Mouse (Mus musculus) neural tube, embryonic 15.5 days (tissue): ENCODE measurements around the gene Gzmk. TPM values are rescaled to one million over a fixed set of nuclear protein-coding genes. Genes with fewer than 3 reads are reported as not detected.

Experiments
- ATAC-seq: fragments of 200-750 bp; cut with Nextera tagmentation; 2 replicates; pipeline ENCODE4 v1.8.0; 2017; ENCODE audit warnings: mild to moderate bottlenecking, moderate TSS enrichment, moderate library complexity; ENCODE audit not compliant: low FRiP score
- H3K27ac ChIP-seq: fragments of 300-500 bp; sonication (generic); replicated peaks from 2 replicates; pipeline ENCODE4 v1.5.1; 2015; ENCODE audit warnings: mild to moderate bottlenecking, inconsistent platforms
- H3K27me3 ChIP-seq: fragments of 300-500 bp; sonication (generic); replicated peaks from 2 replicates; pipeline ENCODE4 v1.6.1; 2015; ENCODE audit warnings: inconsistent platforms
- H3K36me3 ChIP-seq: fragments of 300-500 bp; sonication (generic); 2 replicates; pipeline ENCODE4 v1.6.1; 2015; ENCODE audit warnings: inconsistent platforms
- H3K4me1 ChIP-seq: fragments of 300-500 bp; sonication (generic); 2 replicates; pipeline ENCODE4 v1.6.1; 2015; ENCODE audit warnings: inconsistent platforms
- H3K4me2 ChIP-seq: fragments of 300-500 bp; sonication (generic); 2 replicates; pipeline ENCODE4 v1.6.1; 2015; ENCODE audit warnings: inconsistent platforms, mild to moderate bottlenecking, moderate library complexity
- H3K4me3 ChIP-seq: fragments of 300-500 bp; sonication (generic); replicated peaks from 2 replicates; pipeline ENCODE4 v1.5.1; 2015; ENCODE audit warnings: mild to moderate bottlenecking, inconsistent platforms
- H3K9ac ChIP-seq: fragments of 300-500 bp; sonication (generic); replicated peaks from 2 replicates; pipeline ENCODE4 v1.6.1; 2015; ENCODE audit warnings: mild to moderate bottlenecking, inconsistent platforms
- H3K9me3 ChIP-seq: fragments of 300-500 bp; sonication (generic); replicated peaks from 2 replicates; pipeline ENCODE4 v1.6.1; 2016; ENCODE audit warnings: inconsistent platforms
- WGBS: fragments of 180-500 bp; shearing (Covaris S2); methylation state at CpG from one replicate; pipeline ENCODE4 v1.1.7; 2015; ENCODE audit warnings: mixed read lengths; 5-methylcytosine and 5-hydroxymethylcytosine counted together
- polyA plus RNA-seq: library from polyadenylated mRNA; unstranded; fragments of >200 nt; fragmentation: Nextera tagmentation; extraction: Ambion mirVana; gene quantifications from 2 replicates; pipeline ENCODE4 v1.2.1, GENCODE M21; 2015

The Gzmk gene
- polyA plus RNA-seq, 1 experiment from 2014 or later, result not detected

- no peak overlapping the region for H3K9ac ChIP-seq
- no peaks in the 10 kb centered on the region for H3K36me3 ChIP-seq
- H3K27me3 ChIP-seq, result no peaks in the 10 kb centered on the region
- H3K27ac ChIP-seq, result no peak overlapping the region
- no peaks in the 10 kb centered on the region for H3K4me1 ChIP-seq
- H3K9me3 ChIP-seq, result no peaks in the 10 kb centered on the region
- H3K4me2 ChIP-seq, result no peak overlapping the region
- WGBS, result 94% methylated on average over 2 of the region's 2 CpGs
- no peak overlapping the region for H3K4me3 ChIP-seq
- ATAC-seq, result no peak
Observed at GRCm38 (mm10) chr13:113201631-113202030, 24.1 kb downstream of the Gzmk start.

- ATAC-seq, result no peak
- Histone ChIP-seq H3K9me3 (no peaks in the 10 kb centered on the region), H3K27ac (no peak overlapping the region), H3K9ac (no peak overlapping the region), H3K4me1 (no peaks in the 10 kb centered on the region), H3K4me3 (no peak overlapping the region), H3K4me2 (no peak overlapping the region), H3K27me3 (no peaks in the 10 kb centered on the region), H3K36me3 (no peaks in the 10 kb centered on the region)
- 59% methylated on average over 8 of the region's 8 CpGs for WGBS
Observed at GRCm38 (mm10) chr13:113200726-113201125, 25.0 kb downstream of the Gzmk start.

GRCm38 (mm10) chr13:113199331-113199730 lies 26.4 kb downstream of the Gzmk start:
- no peak for ATAC-seq
- H3K4me1 ChIP-seq, result no peaks in the 10 kb centered on the region
- 82% methylated on average over 3 of the region's 3 CpGs for WGBS
- no peaks in the 10 kb centered on the region for H3K9me3 ChIP-seq
- no peaks in the 10 kb centered on the region for H3K36me3 ChIP-seq
- H3K9ac ChIP-seq, result no peak overlapping the region
- no peaks in the 10 kb centered on the region for H3K27me3 ChIP-seq
- no peak overlapping the region for H3K4me2 ChIP-seq
- H3K4me3 ChIP-seq, result no peak overlapping the region
- H3K27ac ChIP-seq, result no peak overlapping the region

GRCm38 (mm10) chr13:113197872-113198502 lies 27.7 kb downstream of the Gzmk start:
- H3K36me3 ChIP-seq, result no peaks in the 10 kb centered on the region
- 77% methylated on average over 9 of the region's 9 CpGs for WGBS
- no peak overlapping the region for H3K4me2 ChIP-seq
- H3K27me3 ChIP-seq, result no peaks in the 10 kb centered on the region
- no peak overlapping the region for H3K27ac ChIP-seq
- no peaks in the 10 kb centered on the region for H3K4me1 ChIP-seq
- no peak overlapping the region for H3K9ac ChIP-seq
- no peak for ATAC-seq
- no peak overlapping the region for H3K4me3 ChIP-seq
- H3K9me3 ChIP-seq, result no peaks in the 10 kb centered on the region

GRCm38 (mm10) chr13:113196808-113197674 lies 28.7 kb downstream of the Gzmk start:
- Histone ChIP-seq H3K4me1 (no peaks in the 10 kb centered on the region), H3K27ac (no peak overlapping the region), H3K9ac (no peak overlapping the region), H3K27me3 (no peaks in the 10 kb centered on the region), H3K4me3 (no peak overlapping the region), H3K36me3 (no peaks in the 10 kb centered on the region), H3K9me3 (no peaks in the 10 kb centered on the region), H3K4me2 (no peak overlapping the region)
- 60% methylated on average over 13 of the region's 13 CpGs for WGBS
- ATAC-seq, result no peak

- H3K27me3 ChIP-seq, result no peaks in the 10 kb centered on the region
- no peak overlapping the region for H3K4me2 ChIP-seq
- no peaks in the 10 kb centered on the region for H3K9me3 ChIP-seq
- WGBS, result 85% methylated on average over 4 of the region's 4 CpGs
- H3K4me1 ChIP-seq, result no peaks in the 10 kb centered on the region
- H3K27ac ChIP-seq, result no peak overlapping the region
- no peaks in the 10 kb centered on the region for H3K36me3 ChIP-seq
- H3K4me3 ChIP-seq, result no peak overlapping the region
- ATAC-seq, result no peak
- H3K9ac ChIP-seq, result no peak overlapping the region
Observed at GRCm38 (mm10) chr13:113183720-113184119, 42.0 kb downstream of the Gzmk start.

- Histone ChIP-seq H3K9me3 (no peaks in the 10 kb centered on the region), H3K36me3 (no peaks in the 10 kb centered on the region), H3K27me3 (no peaks in the 10 kb centered on the region), H3K9ac (no peak overlapping the region), H3K4me3 (no peak overlapping the region), H3K4me1 (no peaks in the 10 kb centered on the region), H3K4me2 (no peak overlapping the region), H3K27ac (no peak overlapping the region)
- no peak for ATAC-seq
- 94% methylated on average over 8 of the region's 8 CpGs for WGBS
Observed at GRCm38 (mm10) chr13:113183310-113183709, 42.4 kb downstream of the Gzmk start.

- Histone ChIP-seq H3K4me1 (no peaks in the 10 kb centered on the region), H3K4me3 (no peak overlapping the region), H3K36me3 (no peaks in the 10 kb centered on the region), H3K27ac (no peak overlapping the region), H3K9ac (no peak overlapping the region), H3K9me3 (no peaks in the 10 kb centered on the region), H3K27me3 (no peaks in the 10 kb centered on the region), H3K4me2 (no peak overlapping the region)
- ATAC-seq, result no peak
- WGBS, result 92% methylated on average over 6 of the region's 6 CpGs
Observed at GRCm38 (mm10) chr13:113174162-113174561, 51.5 kb downstream of the Gzmk start.

GRCm38 (mm10) chr13:113170256-113170655 lies 55.5 kb downstream of the Gzmk start:
- ATAC-seq, result no peak

GRCm38 (mm10) chr13:113168018-113168534 lies 57.6 kb downstream of the Gzmk start:
- Histone ChIP-seq H3K9ac (no peak overlapping the region), H3K4me3 (no peak overlapping the region), H3K4me2 (no peak overlapping the region), H3K36me3 (no peaks in the 10 kb centered on the region), H3K27me3 (no peaks in the 10 kb centered on the region), H3K4me1 (no peaks in the 10 kb centered on the region), H3K27ac (no peak overlapping the region), H3K9me3 (no peaks in the 10 kb centered on the region)
- 73% methylated on average over 9 of the region's 9 CpGs for WGBS
- no peak for ATAC-seq

More at GRCm38 (mm10) chr13:113170256-113170655, 55.5 kb downstream of the Gzmk start:
- H3K4me3 ChIP-seq, result no peak overlapping the region
- no peaks in the 10 kb centered on the region for H3K36me3 ChIP-seq
- no peak overlapping the region for H3K4me2 ChIP-seq
- no peaks in the 10 kb centered on the region for H3K27me3 ChIP-seq
- H3K9me3 ChIP-seq, result no peaks in the 10 kb centered on the region
- H3K27ac ChIP-seq, result no peak overlapping the region
- H3K9ac ChIP-seq, result no peak overlapping the region
- H3K4me1 ChIP-seq, result no peaks in the 10 kb centered on the region

GRCm38 (mm10) chr13:113164252-113165005 lies 61.3 kb downstream of the Gzmk start:
- no peaks in the 10 kb centered on the region for H3K27me3 ChIP-seq
- H3K9ac ChIP-seq, result no peak overlapping the region
- no peak overlapping the region for H3K4me2 ChIP-seq
- no peak overlapping the region for H3K27ac ChIP-seq
- H3K4me1 ChIP-seq, result no peaks in the 10 kb centered on the region
- H3K4me3 ChIP-seq, result no peak overlapping the region
- no peaks in the 10 kb centered on the region for H3K9me3 ChIP-seq
- no peak for ATAC-seq
- H3K36me3 ChIP-seq, result no peaks in the 10 kb centered on the region
- WGBS, result 86% methylated on average over 5 of the region's 5 CpGs
